Mouse (Mus musculus) lung, embryonic 14.5 days (tissue): ENCODE data around the gene Caps2. TPM values are rescaled to one million over a fixed set of nuclear protein-coding genes. Genes with fewer than 3 reads are reported as not detected.
"Not testable (repeated sequence)": the region's sequence is repeated elsewhere in the genome, so short reads cannot be mapped to it uniquely, and the experiment has no call there.

Experiments
- ATAC-seq: fragments of 200-750 bp; cut with Nextera tagmentation; 2 replicates; pipeline ENCODE4 v1.8.0; 2017; ENCODE audit warnings: mild to moderate bottlenecking, moderate TSS enrichment, moderate library complexity; ENCODE audit not compliant: insufficient read depth
- DNase-seq: peaks from one replicate; pipeline ENCODE4 v3.0.0-alpha.2; 2015
- H3K27ac ChIP-seq: fragments of 300-500 bp; sonication (generic); 2 replicates; pipeline ENCODE4 v1.5.1; 2014; ENCODE audit warnings: low read depth, mild to moderate bottlenecking, moderate library complexity
- H3K27me3 ChIP-seq: fragments of 300-500 bp; sonication (generic); 2 replicates; pipeline ENCODE4 v1.6.1; 2014; ENCODE audit warnings: low read length, control low read depth; ENCODE audit not compliant: insufficient read depth
- H3K36me3 ChIP-seq: fragments of 300-500 bp; sonication (generic); 2 replicates; pipeline ENCODE4 v1.6.1; 2014; ENCODE audit warnings: control low read depth; ENCODE audit not compliant: insufficient read depth
- H3K4me1 ChIP-seq: fragments of 300-500 bp; sonication (generic); 2 replicates; pipeline ENCODE4 v1.6.1; 2014; ENCODE audit warnings: antibody characterized with exemption, control low read depth; ENCODE audit not compliant: insufficient read depth
- H3K4me2 ChIP-seq: fragments of 300-500 bp; sonication (generic); 2 replicates; pipeline ENCODE4 v1.6.1; 2014; ENCODE audit warnings: mild to moderate bottlenecking
- H3K4me3 ChIP-seq: fragments of 300-500 bp; sonication (generic); 2 replicates; pipeline ENCODE4 v1.5.1; 2014; ENCODE audit warnings: low read depth, low read length
- H3K9ac ChIP-seq: fragments of 300-500 bp; sonication (generic); 2 replicates; pipeline ENCODE4 v1.6.1; 2014
- H3K9me3 ChIP-seq: fragments of 300-500 bp; sonication (generic); 2 replicates; pipeline ENCODE4 v1.6.1; 2016; ENCODE audit warnings: low read depth, low read length, control low read depth
- CTCF ChIP-seq: IDR thresholded peaks from 2 replicates; pipeline ENCODE4 v1.5.1; 2016; ENCODE audit warnings: antibody characterized with exemption, low read depth
- WGBS: fragments of 180-500 bp; shearing (Covaris S2); extraction: QIAGEN DNeasy Blood & Tissue Kit; methylation state at CpG from one replicate; pipeline ENCODE4 v1.1.7; 2014; 5-methylcytosine and 5-hydroxymethylcytosine counted together
- polyA plus RNA-seq: library from polyadenylated mRNA; unstranded; fragments of >200 nt; fragmentation: Nextera tagmentation; extraction: Ambion mirVana; gene quantifications from 2 replicates; pipeline ENCODE4 v1.2.1, GENCODE M21; 2014

The Caps2 gene
- 0.51 and 0.61 TPM in 2 replicates for polyA plus RNA-seq

DNA sequence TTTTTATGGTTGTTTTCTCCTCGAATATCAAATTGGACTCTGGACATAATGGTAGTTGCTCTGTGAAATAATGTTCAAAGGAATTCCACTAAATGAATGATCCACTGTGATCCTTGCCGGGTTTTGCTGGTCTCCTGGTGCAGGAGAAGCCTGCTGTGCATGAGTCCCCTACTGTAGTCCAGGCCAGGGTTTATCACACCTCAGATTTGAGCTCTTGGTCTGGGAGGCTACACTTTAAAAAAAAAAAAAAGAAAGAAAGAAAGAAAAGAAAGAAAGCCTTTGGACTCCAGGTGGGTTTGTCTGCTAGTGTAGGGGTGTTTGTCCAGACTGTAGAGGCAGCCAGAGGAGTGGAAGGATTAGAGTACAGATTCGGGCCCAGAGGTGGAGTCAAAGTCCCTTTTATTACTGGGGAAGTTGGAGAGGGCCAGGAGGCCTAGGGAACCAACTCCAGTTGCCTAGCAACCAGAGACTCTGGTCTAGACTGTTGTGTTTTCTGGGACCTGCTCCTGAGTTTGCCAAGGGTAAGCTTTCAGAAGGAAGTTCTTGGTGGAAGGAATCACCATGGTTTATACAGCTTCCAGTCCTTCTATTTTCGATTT lies at the start of gene Caps2:
Gene Caps2, plus strand, starts transcription at position 454 of the 599 bp plus-strand sequence.
- H3K27me3 ChIP-seq, result no peaks in the 10 kb centered on the region
- peak within 1 kb of the TSS; percentile 17; the same call in 1 of the 2 replicates for H3K4me3 ChIP-seq
- peak; percentile 80 for DNase-seq
- peak within 1 kb of the TSS; percentile 26; the same call in 1 of the 2 replicates for H3K4me2 ChIP-seq
- H3K36me3 ChIP-seq, result no peaks in the 10 kb centered on the region
- H3K9ac ChIP-seq, result no peak within 1 kb of the TSS
- peak within 1 kb of the TSS; percentile 21; the same call in 1 of the 2 replicates for H3K27ac ChIP-seq
- ATAC-seq, result peak; percentile 80
- no peak for TF ChIP-seq CTCF
- H3K9me3 ChIP-seq, result no peaks in the 10 kb centered on the region
- no peaks in the 10 kb centered on the region; the same call in 1 of the 2 replicates for H3K4me1 ChIP-seq
- 33% methylated on average over 4 of the region's 4 CpGs for WGBS

DNA sequence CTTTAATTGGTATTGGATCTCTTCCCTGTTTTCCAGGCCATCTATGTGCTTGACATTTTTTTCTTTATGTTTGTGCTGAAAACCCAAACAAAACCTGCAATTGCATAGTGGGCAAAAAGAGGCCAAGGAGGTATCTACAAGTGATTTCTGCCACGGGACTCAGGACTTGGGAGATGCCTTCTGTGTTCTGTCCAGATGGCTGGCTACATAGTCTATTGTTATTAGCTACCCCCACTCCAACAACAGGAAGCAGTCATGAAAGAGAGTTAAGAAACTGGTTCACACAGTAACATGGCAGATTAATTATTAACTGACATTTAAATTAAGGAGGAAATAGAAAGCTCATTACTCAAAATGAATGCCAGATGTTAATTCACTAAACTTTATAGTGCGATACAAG lies 38.3 kb upstream of the Caps2 start:
- not testable (repeated sequence) for H3K4me1 ChIP-seq, DNase-seq, H3K4me3 ChIP-seq, H3K27me3 ChIP-seq, H3K4me2 ChIP-seq, ATAC-seq, H3K27ac ChIP-seq, H3K36me3 ChIP-seq, H3K9me3 ChIP-seq, H3K9ac ChIP-seq
- WGBS, result 70% methylated on average over 2 of the region's 2 CpGs

DNA sequence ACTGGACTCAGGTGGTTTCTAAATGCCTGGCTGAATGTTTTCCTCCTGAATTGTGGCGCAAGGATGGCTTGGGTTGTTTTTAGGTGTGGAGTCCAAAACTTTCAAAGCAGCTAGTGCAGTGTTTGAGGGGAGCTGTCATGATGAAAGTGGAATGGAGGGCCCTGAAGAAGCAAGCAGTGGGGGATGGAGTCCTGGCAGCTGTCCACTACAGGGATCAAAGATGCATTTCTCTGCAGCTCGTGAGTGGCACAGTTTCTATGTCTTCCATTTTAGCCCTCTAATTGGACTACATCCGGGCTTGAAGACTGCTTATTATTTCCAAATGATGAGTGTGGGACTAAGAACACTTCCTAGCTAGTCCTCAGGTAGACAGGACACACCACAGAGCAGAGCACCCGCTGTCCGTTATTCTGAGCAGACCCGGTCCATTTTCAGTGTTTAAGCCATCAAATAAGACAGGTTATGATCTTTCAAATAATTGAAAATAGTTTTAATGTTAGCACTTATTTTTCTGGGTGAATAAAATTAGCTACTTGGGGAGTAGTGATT lies 35.7 kb upstream of the Caps2 start:
- H3K27me3 ChIP-seq, H3K4me1 ChIP-seq, H3K9me3 ChIP-seq, H3K9ac ChIP-seq, DNase-seq, H3K27ac ChIP-seq, H3K36me3 ChIP-seq, H3K4me3 ChIP-seq, H3K4me2 ChIP-seq, ATAC-seq: not testable (repeated sequence)
- 76% methylated on average over 6 of the region's 6 CpGs for WGBS

DNA sequence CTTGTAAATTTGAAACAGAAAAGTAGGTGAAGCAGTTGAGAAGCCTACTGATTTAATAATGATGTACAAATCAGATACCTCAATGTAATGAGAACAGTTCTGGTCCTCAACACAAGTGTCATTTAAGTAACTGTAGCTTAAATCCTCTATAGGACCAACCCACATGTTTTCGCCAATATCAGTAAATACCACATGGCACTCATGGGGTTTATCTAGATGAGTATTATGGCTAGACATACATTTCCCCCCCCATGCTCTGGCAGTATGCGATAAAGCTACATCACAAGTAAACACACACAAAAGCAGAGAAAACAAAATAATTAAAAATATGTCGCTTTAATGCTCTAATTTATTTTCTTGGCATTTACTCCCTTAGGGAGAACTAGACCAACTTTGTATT lies 31.2 kb upstream of the Caps2 start:
- TF ChIP-seq CTCF, result no peak
- Histone ChIP-seq H3K4me2 (no peak overlapping the region), H3K9ac (no peak overlapping the region), H3K27me3 (no peaks in the 10 kb centered on the region), H3K36me3 (no peaks in the 10 kb centered on the region), H3K4me1 (no peaks in the 10 kb centered on the region), H3K27ac (no peak overlapping the region), H3K9me3 (no peaks in the 10 kb centered on the region), H3K4me3 (no peak overlapping the region)
- WGBS, result 86% methylated on average over 3 of the region's 3 CpGs
- no peak for ATAC-seq
- no peak for DNase-seq

DNA sequence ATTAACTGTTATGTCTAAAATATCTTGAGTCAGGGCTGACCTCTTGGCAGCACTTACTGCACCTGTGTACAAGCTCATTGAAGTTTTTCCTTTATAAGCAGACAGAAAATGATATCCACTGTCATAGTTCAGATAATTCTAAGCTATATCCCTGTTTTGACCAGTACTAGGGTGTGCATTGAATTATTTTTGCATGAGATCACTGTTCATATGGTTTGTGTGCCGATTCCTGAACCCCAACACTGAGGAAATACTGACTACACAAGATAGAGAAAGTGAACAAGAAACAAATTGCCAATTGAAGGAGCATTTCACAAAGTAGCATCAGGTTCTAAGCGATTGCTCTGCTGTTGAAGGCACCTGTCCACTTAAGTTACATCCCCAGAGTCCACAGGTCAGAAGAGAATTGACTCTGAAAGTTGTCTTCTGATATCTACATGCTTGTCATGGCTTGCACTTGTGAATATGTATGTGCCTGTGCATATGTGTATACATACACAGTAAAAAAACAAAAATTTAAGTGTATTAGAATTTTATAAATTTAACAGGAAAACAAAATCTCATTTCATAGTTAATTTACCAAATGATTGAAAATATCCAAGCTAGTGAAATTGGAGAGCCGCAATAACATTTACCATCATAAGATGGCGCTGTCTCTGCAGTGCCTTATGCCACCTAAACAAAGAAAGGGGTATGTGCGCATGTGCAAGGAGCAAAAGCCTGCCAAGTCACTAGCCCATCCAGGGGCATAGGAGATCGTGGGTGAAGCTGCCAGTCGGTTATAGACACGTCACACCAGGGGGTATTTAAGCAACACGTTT lies 25.2 kb upstream of the Caps2 start:
- H3K36me3 ChIP-seq, result no peaks in the 10 kb centered on the region
- H3K27me3 ChIP-seq, result no peaks in the 10 kb centered on the region
- no peak overlapping the region for H3K9ac ChIP-seq
- H3K4me1 ChIP-seq, result no peaks in the 10 kb centered on the region
- 24% methylated on average over 9 of the region's 9 CpGs for WGBS
- H3K27ac ChIP-seq, result no peak overlapping the region
- peak; percentile 84 for DNase-seq
- ATAC-seq, result peak; percentile 76; the same call in 1 of the 2 replicates
- peak overlapping the region; percentile 47 for H3K4me2 ChIP-seq
- no peaks in the 10 kb centered on the region for H3K9me3 ChIP-seq
- peak; percentile 66 for TF ChIP-seq CTCF
- peak overlapping the region; percentile 27 for H3K4me3 ChIP-seq

DNA sequence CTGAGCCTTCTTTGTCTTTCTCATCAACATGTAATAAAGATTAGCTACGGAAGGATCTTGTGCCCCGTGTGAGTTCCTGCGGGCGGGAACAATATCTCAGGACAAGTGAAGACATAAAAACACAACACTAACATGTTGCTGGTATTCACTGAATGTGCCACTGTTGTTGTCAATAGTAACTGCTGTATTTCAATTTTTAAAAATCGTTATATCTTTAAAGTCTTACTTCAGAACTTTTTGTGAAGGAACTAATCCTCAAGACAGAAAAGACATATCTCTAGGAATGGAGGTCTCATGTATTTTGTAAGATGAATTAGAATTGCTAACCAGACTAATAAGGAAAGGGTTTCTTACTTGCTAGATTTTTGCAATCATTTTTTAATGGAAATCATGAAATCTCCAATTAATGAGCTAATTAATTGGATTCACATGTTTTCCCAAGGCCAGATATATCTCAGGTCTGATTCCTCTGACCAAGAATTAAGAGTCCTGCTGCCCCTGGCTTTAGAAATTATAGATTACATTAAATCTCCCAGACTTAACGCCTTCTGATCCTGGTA lies 24.5 kb upstream of the Caps2 start:
- Histone ChIP-seq H3K4me1 (no peaks in the 10 kb centered on the region), H3K9ac (no peak overlapping the region; the same call in 1 of the 2 replicates), H3K9me3 (no peaks in the 10 kb centered on the region), H3K27me3 (no peaks in the 10 kb centered on the region), H3K36me3 (no peaks in the 10 kb centered on the region), H3K4me3 (peak overlapping the region; percentile 27), H3K27ac (no peak overlapping the region), H3K4me2 (peak overlapping the region; percentile 47)
- WGBS, result 40% methylated on average over 6 of the region's 6 CpGs
- ATAC-seq (0 out of 2 replicates have a peak, but pooled peaks have one; percentile 14), DNase-seq (no peak)
- no peak for TF ChIP-seq CTCF

DNA sequence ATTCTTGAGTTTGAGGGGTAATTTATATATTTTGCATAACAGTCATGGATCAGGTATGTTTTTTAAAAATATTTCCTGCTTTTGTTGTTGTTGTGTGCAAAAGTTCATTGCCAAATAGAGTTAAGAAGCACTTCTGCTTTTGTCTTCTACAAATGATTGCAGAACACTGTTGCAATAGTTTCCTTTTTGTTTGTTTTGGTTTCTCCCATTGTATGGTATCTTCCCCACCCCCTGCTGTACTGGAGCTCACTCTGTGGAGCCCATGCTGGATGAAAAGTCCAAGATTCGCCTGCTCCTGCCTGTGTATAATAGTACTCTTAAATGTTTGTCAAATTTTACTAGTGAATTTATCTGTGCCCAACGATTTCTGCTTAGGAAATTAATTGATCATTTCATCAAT lies 23.6 kb upstream of the Caps2 start:
- Histone ChIP-seq H3K36me3 (no peaks in the 10 kb centered on the region), H3K27me3 (no peaks in the 10 kb centered on the region), H3K9me3 (no peaks in the 10 kb centered on the region), H3K4me1 (no peaks in the 10 kb centered on the region), H3K4me3 (no peak overlapping the region), H3K9ac (no peak overlapping the region), H3K4me2 (no peak overlapping the region), H3K27ac (no peak overlapping the region)
- TF ChIP-seq CTCF, result no peak
- WGBS, result 40% methylated on average over 2 of the region's 2 CpGs
- DNase-seq, result no peak
- ATAC-seq, result no peak
